Mouse (Mus musculus): ENCODE results near the gene Htr1a. TPM values are rescaled to one million over a fixed set of nuclear protein-coding genes. Genes with fewer than 3 reads are reported as not detected.

Htr1a gene
- polyA plus RNA-seq, 1 experiment from 2014 or later = not detected

DNA sequence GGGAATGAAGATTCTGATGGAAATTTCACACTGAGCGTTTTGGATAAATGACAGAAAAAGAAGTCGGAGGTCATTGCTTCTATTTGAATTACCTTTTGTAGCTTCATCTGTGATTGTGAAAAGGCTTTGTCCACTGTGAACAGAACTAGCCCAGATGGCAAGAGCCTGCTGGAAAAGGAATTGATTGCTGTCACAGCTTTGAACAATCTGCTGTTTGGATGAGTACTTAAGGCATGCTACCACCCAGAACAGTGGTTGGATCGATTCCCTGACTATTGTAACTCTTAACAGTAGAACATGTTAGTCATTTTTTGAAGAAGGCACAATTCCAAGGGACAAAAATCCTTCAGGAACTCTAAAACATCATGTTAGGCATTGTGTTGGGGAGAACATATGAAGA lies 8.1 kb downstream of the Htr1a start:
- peaks cover 11% of the 10 kb centered on the region for H3K27me3 ChIP-seq (replicated peaks)
- H3K9ac ChIP-seq = no peak overlapping the region
- H3K36me3 ChIP-seq = no peaks in the 10 kb centered on the region
- no peaks in the 10 kb centered on the region for H3K4me1 ChIP-seq (replicated peaks)
- H3K9me3 ChIP-seq (replicated peaks) = no peaks in the 10 kb centered on the region; the same call in 1 of the 2 replicates
- no peak overlapping the region for H3K27ac ChIP-seq (ENCODE audit: poor library complexity, severe bottlenecking)
- H3K4me3 ChIP-seq = no peak overlapping the region
- WGBS = 81% methylated on average over 3 of the region's 3 CpGs
- ATAC-seq (ENCODE audit: insufficient number of reproducible peaks, low FRiP score) = no peak
- no peak overlapping the region for H3K4me2 ChIP-seq

Other genes starting within 250 kb of the Htr1a start
- 2.4 and 3.2 TPM in 2 replicates for gene Rnf180, start 148.8 kb upstream of the Htr1a start, polyA plus RNA-seq (2016; fragmentation: Nextera tagmentation; extraction: Ambion mirVana)